Mouse (Mus musculus) inflammation-experienced regulatory T-cells, adult 6 months (primary cell): ENCODE results near the gene Supt5. TPM values are rescaled to one million over a fixed set of nuclear protein-coding genes. Genes with fewer than 3 reads are reported as not detected.
A peak's percentile ranks its signal among the peaks of the same experiment; 100 is the strongest.

Source experiments
- ATAC-seq: one replicate; pipeline ENCODE4 v1.8.0; 2017
- polyA plus RNA-seq, 3 experiments: library from polyadenylated mRNA; unstranded; fragments of 100-300 nt; shearing (Covaris generic); gene quantifications; one replicate each; pipeline ENCODE4 v1.2.1; 2017

The Supt5 gene
- polyA plus RNA-seq, 3 experiments from 2014 or later = 95.7 to 122 (median 120) TPM

- ATAC-seq = peak; percentile 88
These were observed 11.8 kb upstream of the Supt5 start, which contains the start of gene Rps16 for GRCm38 (mm10) chr7:28350155-28350883. TSS of gene Rps16 (plus strand) at chr7:28350652.

- ATAC-seq = no peak
These were observed 10.1 kb upstream of the Supt5 start for GRCm38 (mm10) chr7:28348601-28349000.

DNA sequence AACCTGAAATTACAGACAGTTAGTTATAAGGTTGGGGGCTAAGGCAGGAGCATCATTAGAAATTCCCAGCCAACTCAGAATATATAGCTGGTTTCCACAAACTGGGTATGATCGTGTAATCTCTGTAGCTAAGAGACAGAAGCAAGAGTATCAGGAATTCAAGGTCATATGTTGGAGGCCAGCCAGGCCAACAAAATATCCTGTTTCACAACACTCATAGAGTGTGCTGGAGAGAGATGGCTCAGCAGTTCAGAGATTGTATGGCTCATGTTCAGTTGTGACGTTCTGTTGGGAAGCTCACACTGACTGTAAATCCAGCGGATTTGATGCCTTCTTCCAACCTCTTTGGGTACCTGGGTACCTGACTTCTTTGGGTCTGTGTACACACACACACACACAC is 9.2 kb upstream of the Supt5 start:
- no peak for ATAC-seq

- ATAC-seq = no peak
These were observed 6.1 kb upstream of the Supt5 start for GRCm38 (mm10) chr7:28344637-28345036.

DNA sequence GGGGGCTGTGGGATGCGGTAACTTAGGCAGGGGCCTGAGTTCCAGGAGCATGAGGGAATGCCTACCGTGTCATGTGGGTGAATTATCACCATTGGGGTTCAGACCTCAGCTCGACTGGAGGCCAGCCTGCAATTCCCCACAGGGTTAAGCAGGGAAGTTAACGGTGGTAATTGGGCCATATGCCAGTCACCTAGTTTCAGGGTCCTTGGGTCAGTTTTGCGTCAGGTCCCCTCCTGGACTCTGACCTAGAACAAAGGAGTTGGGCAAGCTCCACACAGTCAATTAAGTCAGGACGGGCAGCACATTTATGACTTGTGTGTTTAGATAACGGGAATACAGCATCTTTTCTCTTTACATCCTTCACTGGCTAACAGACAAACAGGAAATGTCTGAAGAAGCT is 2.8 kb upstream of the Supt5 start:
- ATAC-seq = no peak

GRCm38 (mm10) chr7:28339213-28339917 is 819 bp upstream of the Supt5 start:
- ATAC-seq = no peak

DNA sequence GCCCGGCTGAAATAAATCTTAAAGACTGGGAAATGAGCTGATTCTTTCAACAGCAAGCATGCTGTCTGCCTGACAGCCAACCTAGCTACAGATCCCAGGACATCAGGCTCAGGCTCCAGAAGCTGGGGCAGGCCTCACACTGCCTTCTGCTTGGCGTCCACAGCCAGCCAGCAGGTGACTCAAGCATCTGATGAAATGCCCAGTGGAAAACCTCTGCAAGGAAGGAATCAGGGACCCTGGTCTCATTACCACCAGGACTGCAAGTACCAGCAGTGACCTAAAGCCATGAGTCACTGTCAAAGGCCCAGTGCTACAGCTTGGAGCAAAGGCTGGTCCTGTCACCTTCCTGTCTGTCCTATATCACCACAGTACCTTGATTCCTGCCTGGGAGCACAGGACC is 3.1 kb downstream of the Supt5 start:
- no peak for ATAC-seq

GRCm38 (mm10) chr7:28334534-28334933 is 4.0 kb downstream of the Supt5 start:
- ATAC-seq = no peak

GRCm38 (mm10) chr7:28328260-28328659 is 10.3 kb downstream of the Supt5 start:
- ATAC-seq = no peak

- no peak for ATAC-seq
These were observed 12.1 kb downstream of the Supt5 start for GRCm38 (mm10) chr7:28326457-28326856.

DNA sequence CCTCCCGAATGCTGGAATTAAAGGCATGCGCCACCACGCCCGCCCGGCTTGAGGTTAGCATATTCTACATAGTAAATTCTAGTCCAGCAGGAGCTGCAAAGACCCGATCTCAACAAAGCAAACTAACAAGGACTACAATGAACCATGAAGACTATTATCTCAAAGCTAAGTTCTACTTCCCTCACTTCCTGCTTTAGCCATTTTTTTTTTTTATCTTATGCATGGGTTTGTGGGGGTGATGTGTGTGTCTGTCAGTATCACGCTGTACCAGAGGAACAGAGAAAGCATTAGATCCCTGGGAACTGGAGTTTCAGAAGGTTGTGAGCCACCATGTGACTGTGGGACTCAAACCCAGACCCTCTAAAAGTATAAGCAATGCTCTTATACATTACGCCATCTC is 13.3 kb downstream of the Supt5 start:
- no peak for ATAC-seq

GRCm38 (mm10) chr7:28321974-28322720 is 16.4 kb downstream of the Supt5 start:
- no peak for ATAC-seq

- no peak for ATAC-seq
These were observed 19.8 kb downstream of the Supt5 start for GRCm38 (mm10) chr7:28318714-28319113.

- no peak for ATAC-seq
These were observed 20.5 kb downstream of the Supt5 start for GRCm38 (mm10) chr7:28318036-28318435.

- peak; percentile 97 for ATAC-seq
These were observed 26.5 kb downstream of the Supt5 start, which contains the start of gene Timm50 for GRCm38 (mm10) chr7:28311926-28312543. TSS of gene Timm50 (minus strand) at chr7:28312072.

GRCm38 (mm10) chr7:28311151-28311925 is 27.2 kb downstream of the Supt5 start:
- ATAC-seq = peak; percentile 30

GRCm38 (mm10) chr7:28309737-28310136 is 28.8 kb downstream of the Supt5 start:
- no peak for ATAC-seq

DNA sequence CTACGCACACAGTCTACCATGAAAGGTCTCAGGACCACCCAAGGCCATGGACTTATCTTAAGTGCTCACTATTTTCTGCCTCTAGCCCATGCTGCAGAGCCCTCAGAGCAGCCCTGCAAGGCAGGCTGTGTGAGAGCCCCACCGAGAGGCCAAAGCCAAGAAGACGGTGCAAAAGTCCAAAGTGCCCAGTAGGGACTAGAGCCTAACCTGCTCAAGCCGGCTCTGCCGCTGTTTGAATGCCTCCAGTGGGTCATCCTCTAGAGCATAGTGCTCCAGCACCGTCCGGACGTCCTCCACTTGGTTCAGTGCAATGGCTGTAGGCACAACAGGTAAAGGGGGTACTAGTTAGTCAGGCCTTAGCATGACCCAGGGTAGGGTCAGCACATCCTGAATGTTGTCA is 32.3 kb downstream of the Supt5 start:
- no peak for ATAC-seq

DNA sequence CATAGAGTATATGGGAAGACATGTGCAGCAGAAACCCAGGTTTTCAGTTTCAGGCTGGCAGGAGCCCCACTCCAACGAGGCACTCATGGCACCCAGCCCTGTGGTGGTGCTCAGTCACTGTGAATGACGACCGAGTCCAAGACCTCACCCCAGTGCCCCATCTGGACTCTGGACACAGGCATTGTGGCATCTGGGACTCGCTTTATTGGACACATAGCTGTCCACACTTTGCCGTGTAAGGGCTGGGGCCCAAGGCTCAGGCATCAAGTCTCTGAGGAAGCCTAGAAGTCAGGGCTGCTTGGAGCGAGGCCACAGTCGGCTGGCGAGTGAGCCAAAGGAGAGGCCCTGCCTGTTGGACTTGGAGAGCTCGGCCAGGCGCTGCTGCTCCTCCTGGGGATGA is 32.9 kb downstream of the Supt5 start:
- no peak for ATAC-seq

DNA sequence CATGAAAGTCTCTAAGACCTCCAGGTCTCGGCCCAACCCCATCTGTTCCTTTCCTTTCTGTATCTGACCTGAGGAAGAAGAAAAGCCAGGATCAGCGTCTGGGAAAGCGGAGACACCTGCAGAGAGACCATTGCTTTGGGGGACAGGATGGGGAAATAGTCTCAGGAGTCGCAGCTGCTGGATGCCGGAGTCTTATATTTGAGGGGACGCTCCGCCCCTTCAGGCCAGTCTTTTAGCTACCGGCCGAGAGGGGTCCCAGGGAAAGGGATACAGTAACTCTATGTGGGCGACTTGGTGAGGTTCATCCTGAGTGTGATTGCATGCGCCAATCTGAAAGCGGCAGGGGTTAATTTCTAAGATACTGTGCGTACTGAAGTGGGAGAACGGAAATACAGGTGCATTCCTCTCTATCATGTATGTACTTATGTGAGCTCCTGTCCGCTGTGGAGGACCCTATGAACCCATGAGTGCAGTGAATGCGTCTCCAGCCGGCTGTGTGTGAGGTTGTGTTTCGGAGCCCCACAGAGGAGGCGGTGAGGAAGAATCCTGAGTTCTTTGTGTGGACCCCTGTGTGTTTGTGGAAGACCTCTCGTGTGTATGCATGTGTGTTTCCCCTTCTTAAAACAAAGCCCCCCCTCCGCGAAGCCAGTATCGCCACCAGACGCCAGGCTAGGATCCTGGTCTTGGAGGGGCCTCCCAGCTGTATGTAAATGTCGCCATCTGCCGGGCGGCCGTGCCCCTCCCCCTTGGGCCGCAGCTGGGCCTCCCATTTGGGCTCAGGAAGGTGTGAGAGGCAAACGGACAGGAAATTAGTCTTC is 36.7 kb downstream of the Supt5 start, which contains the start of gene Dll3:
Gene Dll3 (minus strand): TSS at position 623 of the 818 bp plus-strand sequence.
- ATAC-seq = no peak
